Mouse (Mus musculus) urinary bladder, postnatal 0 days (tissue): Measurements from ENCODE around the gene Pbx2. TPM values are rescaled to one million over a fixed set of nuclear protein-coding genes. Genes with fewer than 3 reads are reported as not detected.

Experiments
- polyA plus RNA-seq: library from polyadenylated mRNA; unstranded; fragments of >200 nt; fragmentation: Nextera tagmentation; extraction: Ambion mirVana; gene quantifications from 2 replicates; pipeline ENCODE4 v1.2.1, GENCODE M21; 2015

Gene Pbx2
- 4.4 and 4.6 TPM in 2 replicates for polyA plus RNA-seq

DNA sequence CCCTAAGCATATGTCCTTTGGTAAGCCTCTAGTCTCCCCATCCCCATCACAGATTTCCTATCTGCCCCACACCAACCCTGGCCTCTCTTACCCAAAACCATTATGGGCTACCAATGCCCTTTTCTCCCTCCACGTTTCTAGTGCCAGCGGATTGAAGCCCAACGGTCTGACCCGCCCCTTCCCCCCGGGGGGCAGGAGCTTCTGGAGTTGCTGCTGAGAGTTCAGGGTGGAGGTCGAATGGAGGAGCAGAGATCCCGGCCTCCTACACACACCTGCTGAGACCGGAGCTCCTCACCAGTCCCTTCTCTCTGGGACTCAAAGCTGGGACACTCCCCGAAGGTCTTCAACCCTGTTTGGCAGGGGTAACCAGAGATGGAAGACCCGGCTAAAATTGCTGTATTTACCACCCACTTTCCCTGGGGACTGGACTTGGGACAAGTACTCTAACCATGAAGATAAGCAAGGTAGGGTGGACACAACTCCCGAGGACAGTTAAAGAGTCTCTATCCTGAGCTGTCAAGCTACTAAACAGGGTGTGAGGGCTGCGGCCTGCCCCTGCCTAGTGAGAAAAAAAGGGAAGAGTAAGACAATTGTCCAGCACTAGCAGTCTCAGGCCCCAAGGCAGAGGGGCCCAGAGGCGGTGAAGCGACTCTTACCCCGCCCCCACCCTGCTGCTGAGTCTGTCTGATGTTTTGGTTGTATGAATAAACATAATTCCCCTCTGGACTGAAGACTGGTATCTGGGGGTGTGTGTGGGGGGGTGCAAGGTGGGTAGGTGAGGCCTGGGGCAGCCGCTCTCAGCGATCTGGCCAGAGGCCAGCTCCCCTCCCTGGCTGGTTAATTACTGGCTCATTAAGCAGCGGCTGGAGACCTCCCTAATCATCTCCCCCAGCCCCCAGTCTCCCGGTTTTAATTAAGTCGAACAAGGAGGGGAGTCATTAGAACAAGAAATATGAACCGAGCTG lies at the start of gene Pbx2:
Pbx2 (plus strand) TSS at position 238 of the 965 bp plus-strand sequence.

DNA sequence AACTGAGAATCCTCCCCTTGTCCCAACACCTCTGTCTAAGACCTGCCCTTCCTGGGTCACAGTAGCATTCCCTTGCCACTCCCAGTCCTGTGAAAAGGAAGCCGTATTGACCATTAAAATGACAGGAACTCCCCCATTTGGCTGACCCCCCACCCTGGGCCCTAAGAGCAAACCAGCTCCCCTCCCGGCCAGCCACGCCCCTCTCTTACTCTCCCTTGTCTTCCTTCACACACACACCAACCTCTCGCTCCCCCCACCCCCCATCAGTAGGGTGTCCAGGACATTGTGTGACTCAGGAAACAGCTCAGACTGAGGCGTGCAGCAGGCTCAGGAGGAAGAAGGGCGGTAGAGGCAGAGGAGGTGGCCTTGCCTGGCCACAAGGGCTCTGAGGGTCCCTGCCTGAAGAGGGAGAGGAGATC lies 27.1 kb upstream of the Pbx2 start, which contains the start of gene Notch4:
Notch4 (plus strand) TSS at position 266 of the 419 bp plus-strand sequence.

GRCm38 (mm10) chr17:34589681-34590101 lies 1.4 kb upstream of the Pbx2 start, which contains the start of gene Gpsm3:
Gene Gpsm3 (plus strand): TSS chr17:34589806.

GRCm38 (mm10) chr17:34597566-34598095 lies 6.6 kb downstream of the Pbx2 start, which contains the start of gene Ager:
Gene Ager (plus strand): TSS chr17:34597862.

GRCm38 (mm10) chr17:34603375-34604060 lies 12.5 kb downstream of the Pbx2 start, which contains the start of gene Rnf5:
Gene Rnf5 (minus strand): TSS chr17:34603690.

DNA sequence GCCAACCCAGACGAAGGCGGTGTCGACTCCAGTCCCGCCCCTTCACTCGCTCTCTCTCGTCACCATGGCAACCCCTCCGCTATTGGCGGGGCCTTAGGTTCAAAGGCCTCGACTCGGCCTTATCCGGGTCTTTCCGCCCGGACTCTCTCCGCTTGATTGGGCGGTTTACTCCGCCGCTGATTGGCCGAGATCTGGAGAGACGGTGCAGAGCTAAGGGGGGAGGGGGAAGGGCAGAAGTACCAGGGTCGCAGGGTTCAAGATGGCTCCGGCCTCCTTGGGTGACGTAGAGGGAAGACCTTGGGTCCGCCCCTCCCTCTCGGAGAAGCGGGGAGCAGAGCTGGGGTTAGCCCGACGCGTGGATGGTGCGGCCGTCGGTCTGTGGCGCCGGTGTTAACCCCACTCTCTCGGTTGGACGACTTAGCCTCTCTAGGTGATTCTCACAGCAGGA lies 13.0 kb downstream of the Pbx2 start, which contains the start of gene Agpat1:
Agpat1 (plus strand) TSS at position 202 of the 448 bp plus-strand sequence.

DNA sequence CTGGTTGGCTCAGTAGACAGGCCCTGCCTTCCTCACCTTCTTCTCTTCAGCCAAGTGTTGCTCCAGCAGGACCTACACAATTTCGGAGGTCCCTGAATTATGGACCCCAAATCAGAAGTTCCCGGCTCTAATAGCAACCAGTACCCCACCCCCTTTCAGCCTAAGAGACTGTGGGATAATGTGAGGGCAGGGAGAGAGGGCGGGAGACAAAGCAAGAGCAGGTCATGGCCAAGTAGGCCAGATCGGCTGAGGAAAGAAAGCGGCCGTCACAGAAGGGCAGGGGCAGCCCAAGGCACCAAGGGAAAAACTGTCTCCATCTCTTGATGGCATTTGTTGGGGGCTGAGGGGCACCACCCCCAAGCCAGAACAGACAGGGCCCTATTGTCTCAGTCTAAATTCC lies 24.8 kb downstream of the Pbx2 start, which contains the start of gene Egfl8:
Egfl8 (minus strand) TSS at position 101 of the 400 bp plus-strand sequence.

GRCm38 (mm10) chr17:34627943-34628643 lies 37.0 kb downstream of the Pbx2 start, which contains the start of gene Ppt2:
Gene Ppt2 (minus strand): TSS chr17:34628510.

GRCm38 (mm10) chr17:34629221-34629751 lies 38.2 kb downstream of the Pbx2 start, which contains the start of gene Prrt1:
Gene Prrt1 (plus strand): TSS chr17:34629533.

DNA sequence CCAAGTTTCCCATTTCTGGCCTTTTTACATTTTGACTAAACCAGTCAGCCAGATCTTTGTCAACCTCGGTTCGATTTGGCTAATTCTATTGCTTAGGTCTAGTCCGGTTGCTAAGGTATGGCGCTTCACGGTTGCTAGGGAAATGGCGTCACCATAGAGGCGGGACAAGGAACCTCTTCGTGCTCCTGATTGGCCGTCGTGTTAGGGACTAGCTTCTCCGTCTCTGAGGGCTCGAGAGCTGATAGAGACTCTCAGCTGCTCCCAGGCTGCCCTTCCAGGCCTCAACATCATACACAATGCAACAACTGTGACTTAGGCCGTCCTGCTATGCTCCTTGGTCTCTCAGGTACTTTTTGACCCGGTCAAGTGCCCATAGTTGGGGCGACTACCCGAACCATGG lies 53.5 kb downstream of the Pbx2 start, which contains the start of gene Fkbpl:
Fkbpl (plus strand) TSS at position 157 of the 400 bp plus-strand sequence.

Other genes with a start within 250 kb of the Pbx2 start
- not detected in 2 replicates for gene Btnl2, start 236.4 kb upstream of the Pbx2 start, polyA plus RNA-seq
- gene Btnl1, start 214.1 kb upstream of the Pbx2 start, polyA plus RNA-seq: not detected in 2 replicates
- gene BC051142, start 192.4 kb upstream of the Pbx2 start, polyA plus RNA-seq: 0.42 and 0.47 TPM in 2 replicates
- gene Btnl4, start 113.9 kb upstream of the Pbx2 start, polyA plus RNA-seq: not detected in 2 replicates
- gene Btnl6, start 73.9 kb upstream of the Pbx2 start, polyA plus RNA-seq: not detected in 2 replicates
- 3.1 and 3.6 TPM in 2 replicates for gene Notch4, start 27.0 kb upstream of the Pbx2 start, polyA plus RNA-seq
- 11.3 and 21.2 TPM in 2 replicates for gene Gpsm3, start 1.5 kb upstream of the Pbx2 start, polyA plus RNA-seq
- 3.3 TPM in 2 replicates for gene Ager, start 6.6 kb downstream of the Pbx2 start, polyA plus RNA-seq
- gene Rnf5, start 12.4 kb downstream of the Pbx2 start, polyA plus RNA-seq: 60.2 and 63.2 TPM in 2 replicates
- gene Agpat1, start 13.0 kb downstream of the Pbx2 start, polyA plus RNA-seq: 38.4 and 38.6 TPM in 2 replicates
- 3.3 and 4.4 TPM in 2 replicates for gene Egfl8, start 24.7 kb downstream of the Pbx2 start, polyA plus RNA-seq
- 24.8 and 24.9 TPM in 2 replicates for gene Ppt2, start 37.2 kb downstream of the Pbx2 start, polyA plus RNA-seq
- 1.0 and 1.1 TPM in 2 replicates for gene Prrt1, start 38.3 kb downstream of the Pbx2 start, polyA plus RNA-seq
- gene Fkbpl, start 53.5 kb downstream of the Pbx2 start, polyA plus RNA-seq: 10.7 and 11.7 TPM in 2 replicates
- gene Atf6b, start 55.9 kb downstream of the Pbx2 start, polyA plus RNA-seq: 42.0 and 42.9 TPM in 2 replicates
- 5.9 and 6.1 TPM in 2 replicates for gene Tnxb, start 79.3 kb downstream of the Pbx2 start, polyA plus RNA-seq
- 6.9 and 10.8 TPM in 2 replicates for gene C4b, start 152.6 kb downstream of the Pbx2 start, polyA plus RNA-seq
- not detected in 2 replicates for gene Cyp21a1, start 213.3 kb downstream of the Pbx2 start, polyA plus RNA-seq
- 22.1 and 24.9 TPM in 2 replicates for gene Stk19, start 245.7 kb downstream of the Pbx2 start, polyA plus RNA-seq
- 25.1 and 25.6 TPM in 2 replicates for gene Dxo, start 245.8 kb downstream of the Pbx2 start, polyA plus RNA-seq